Mouse (Mus musculus) CH12.LX (cell line): ENCODE results near the gene Commd1.

Experiments used
- CTCF ChIP-seq, 2 experiments: IDR thresholded peaks in 1 of 2; conservative IDR thresholded peaks in 1 of 2; 2 replicates each; pipeline ENCODE4 v1.5.1; 2011 to 2012; ENCODE audit warnings: low read depth in 2 of 2, low read length in 2 of 2, improper control_type of control experiment in 1 of 2, inconsistent platforms in 1 of 2, mild to moderate bottlenecking in 1 of 2, moderate library complexity in 1 of 2
- ELF1 ChIP-seq: IDR thresholded peaks from 2 replicates; pipeline ENCODE4 v1.6.1; 2014; ENCODE audit warnings: low read depth, mild to moderate bottlenecking, inconsistent platforms, low read length, improper control_type of control experiment
- POLR2A ChIP-seq: IDR thresholded peaks from 2 replicates; pipeline ENCODE4 v1.6.1; 2011; ENCODE audit warnings: low read depth, mild to moderate bottlenecking, improper control_type of control experiment, low read length
- USF1 ChIP-seq: IDR thresholded peaks from 2 replicates; pipeline ENCODE4 v1.6.1; 2014; ENCODE audit warnings: low read depth, mild to moderate bottlenecking, inconsistent platforms, low read length, improper control_type of control experiment
- USF2 ChIP-seq: conservative IDR thresholded peaks from 2 replicates; pipeline ENCODE4 v1.6.1; 2011; ENCODE audit warnings: low read depth, low read length, improper control_type of control experiment
- ZC3H11A ChIP-seq: IDR thresholded peaks from 2 replicates; pipeline ENCODE4 v1.6.1; 2012; ENCODE audit warnings: low read depth, mild to moderate bottlenecking, inconsistent platforms, low read length, improper control_type of control experiment

DNA sequence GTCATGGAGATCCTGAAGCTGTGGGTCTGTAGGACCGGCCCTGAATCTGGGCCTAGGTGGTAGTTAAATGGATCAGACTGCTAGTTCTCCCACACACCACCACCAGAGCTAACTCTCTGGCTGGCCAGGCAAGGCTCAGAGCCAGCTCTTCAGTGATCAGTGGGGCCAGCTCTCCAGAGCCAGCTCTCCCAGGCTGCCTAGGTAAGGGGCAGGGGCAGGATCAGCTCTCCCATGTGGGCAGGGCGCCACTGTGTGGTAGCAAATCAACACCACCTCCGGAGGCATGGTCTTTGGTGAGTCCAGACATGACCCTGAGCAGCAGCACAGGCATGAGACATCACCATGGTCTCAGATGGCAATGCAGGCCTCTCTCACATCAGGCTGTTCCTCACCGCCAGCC lies 25.4 kb downstream of the Commd1 start:
- TF ChIP-seq POLR2A (no peak), USF2 (no peak), ZC3H11A (peak; percentile 100), CTCF (conservative IDR thresholded peaks at IDR 0.05 in 1 of 2, IDR thresholded peaks at IDR 0.05 in 1 of 2; ENCODE audit: low read depth in 2 of 2, low read length in 2 of 2) (peak; percentile 43 to 97), USF1 (no peak), ELF1 (no peak)
